Mouse (Mus musculus): ENCODE results near the gene Rarres1. TPM values are rescaled to one million over a fixed set of nuclear protein-coding genes. Genes with fewer than 3 reads are reported as not detected.

The Rarres1 gene
- total RNA-seq, 1 experiment = 0.36 TPM

GRCm38 (mm10) chr3:67555211-67555610, 39.9 kb upstream of the Rarres1 start:
- Histone ChIP-seq H3K9me3 (ENCODE audit: control insufficient read depth, insufficient read depth, low read depth, low read length) (no peaks in the 10 kb centered on the region), H3K36me3 (ENCODE audit: control insufficient read depth, insufficient read depth, low read length, poor library complexity, severe bottlenecking) (no peaks in the 10 kb centered on the region), H3K4me1 (ENCODE audit: control insufficient read depth in 2 of 2, insufficient read depth in 2 of 2, low read length in 2 of 2, poor library complexity in 1 of 2) (peaks cover 0 to 2% of the 10 kb centered on the region in 2 experiments; a peak in 1 of 4 replicates), H3K4me3 (ENCODE audit: insufficient read depth in 1 of 2, low read depth in 1 of 2, low read length in 2 of 2, poor library complexity in 1 of 2, severe bottlenecking in 1 of 2) (no peak overlapping the region), H3K9ac (ENCODE audit: insufficient read depth, low read depth, low read length, poor library complexity, severe bottlenecking) (no peak overlapping the region), H3K27ac (ENCODE audit: insufficient read depth, low read depth, low read length, poor library complexity, severe bottlenecking) (no peak overlapping the region)
- no peak for DNase-seq (ENCODE audit: low read depth, low spot score)
- in situ Hi-C loops (cut with MboI; ENCODE audit: low sequenced_read_pairs in 2 of 2, unreplicated experiment in 2 of 2) = no loop called here
- no peak for TF ChIP-seq ZNF384 (IDR thresholded peaks at IDR 0.05; ENCODE audit: low read depth, low read length)
- TF ChIP-seq MAFK (IDR thresholded peaks at IDR 0.05; ENCODE audit: insufficient read depth, low read depth, low read length) = no peak
- no peak for TF ChIP-seq ZC3H11A (IDR thresholded peaks at IDR 0.05; ENCODE audit: borderline replicate concordance, low read depth, low read length)
- TF ChIP-seq HCFC1 (IDR thresholded peaks at IDR 0.05; ENCODE audit: borderline replicate concordance, insufficient read depth, low read length) = no peak
- no peak for TF ChIP-seq CHD2 (IDR thresholded peaks at IDR 0.05; ENCODE audit: low read depth, low read length)

- Histone ChIP-seq H3K4me1 (ENCODE audit: control insufficient read depth in 2 of 2, insufficient read depth in 2 of 2, low read length in 2 of 2, poor library complexity in 1 of 2) (peaks cover 0 to 2% of the 10 kb centered on the region in 2 experiments; a peak in 1 of 4 replicates), H3K9me3 (ENCODE audit: control insufficient read depth, insufficient read depth, low read depth, low read length) (no peaks in the 10 kb centered on the region), H3K27ac (ENCODE audit: insufficient read depth, low read depth, low read length, poor library complexity, severe bottlenecking) (no peak overlapping the region), H3K9ac (ENCODE audit: insufficient read depth, low read depth, low read length, poor library complexity, severe bottlenecking) (no peak overlapping the region), H3K4me3 (ENCODE audit: insufficient read depth in 1 of 2, low read depth in 1 of 2, low read length in 2 of 2, poor library complexity in 1 of 2, severe bottlenecking in 1 of 2) (no peak overlapping the region), H3K36me3 (ENCODE audit: control insufficient read depth, insufficient read depth, low read length, poor library complexity, severe bottlenecking) (no peaks in the 10 kb centered on the region)
- in situ Hi-C loops (cut with MboI; ENCODE audit: low sequenced_read_pairs in 2 of 2, unreplicated experiment in 2 of 2) = no loop called here
- DNase-seq (ENCODE audit: low read depth, low spot score) = no peak
- no peak for TF ChIP-seq CHD2 (IDR thresholded peaks at IDR 0.05; ENCODE audit: low read depth, low read length)
- TF ChIP-seq ZNF384 (IDR thresholded peaks at IDR 0.05; ENCODE audit: low read depth, low read length) = no peak
- no peak for TF ChIP-seq HCFC1 (IDR thresholded peaks at IDR 0.05; ENCODE audit: borderline replicate concordance, insufficient read depth, low read length)
- TF ChIP-seq ZC3H11A (IDR thresholded peaks at IDR 0.05; ENCODE audit: borderline replicate concordance, low read depth, low read length) = no peak
- TF ChIP-seq MAFK (IDR thresholded peaks at IDR 0.05; ENCODE audit: insufficient read depth, low read depth, low read length) = no peak
Measured at GRCm38 (mm10) chr3:67553927-67554448, 38.7 kb upstream of the Rarres1 start.

DNA sequence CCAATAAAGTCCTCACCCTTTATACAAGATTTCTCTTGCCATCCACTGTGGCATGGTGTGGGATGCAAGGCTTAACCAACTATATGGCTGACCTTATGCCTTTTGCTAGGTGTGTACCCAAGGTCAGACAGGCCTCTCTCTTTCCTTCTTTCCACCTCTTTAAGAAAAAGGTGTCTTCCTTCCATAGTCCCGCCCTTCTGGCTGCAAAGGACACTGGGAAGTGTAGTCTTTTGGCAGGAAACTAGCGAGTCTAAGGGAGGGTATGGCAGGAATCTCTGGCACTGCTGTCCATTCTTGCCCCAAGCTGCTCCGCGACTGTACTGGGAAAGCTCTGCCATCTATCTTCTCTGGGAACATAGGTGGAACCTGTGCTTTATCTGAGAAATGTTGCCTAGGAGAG, 38.0 kb upstream of the Rarres1 start:
- in situ Hi-C loops (cut with MboI; ENCODE audit: low sequenced_read_pairs in 2 of 2, unreplicated experiment in 2 of 2) = no loop called here
- Histone ChIP-seq H3K36me3 (ENCODE audit: control insufficient read depth, insufficient read depth, low read length, poor library complexity, severe bottlenecking) (no peaks in the 10 kb centered on the region), H3K9me3 (ENCODE audit: control insufficient read depth, insufficient read depth, low read depth, low read length) (no peaks in the 10 kb centered on the region), H3K9ac (ENCODE audit: insufficient read depth, low read depth, low read length, poor library complexity, severe bottlenecking) (no peak overlapping the region; the same call in 1 of the 2 replicates), H3K4me1 (ENCODE audit: control insufficient read depth in 2 of 2, insufficient read depth in 2 of 2, low read length in 2 of 2, poor library complexity in 1 of 2) (peaks cover 0 to 2% of the 10 kb centered on the region in 2 experiments; a peak in 1 of 4 replicates), H3K27ac (ENCODE audit: insufficient read depth, low read depth, low read length, poor library complexity, severe bottlenecking) (no peak overlapping the region), H3K4me3 (ENCODE audit: insufficient read depth in 1 of 2, low read depth in 1 of 2, low read length in 2 of 2, poor library complexity in 1 of 2, severe bottlenecking in 1 of 2) (peak overlapping the region in 1 of 2 experiments; percentile 40; a peak in 1 of 4 replicates)
- no peak for DNase-seq (ENCODE audit: low read depth, low spot score)
- peak; percentile 89 for TF ChIP-seq HCFC1 (IDR thresholded peaks at IDR 0.05; ENCODE audit: borderline replicate concordance, insufficient read depth, low read length)
- no peak for TF ChIP-seq ZNF384 (IDR thresholded peaks at IDR 0.05; ENCODE audit: low read depth, low read length)

- Histone ChIP-seq H3K9ac (ENCODE audit: insufficient read depth, low read depth, low read length, poor library complexity, severe bottlenecking) (no peak overlapping the region), H3K36me3 (ENCODE audit: control insufficient read depth, insufficient read depth, low read length, poor library complexity, severe bottlenecking) (no peaks in the 10 kb centered on the region), H3K4me3 (ENCODE audit: insufficient read depth in 1 of 2, low read depth in 1 of 2, low read length in 2 of 2, poor library complexity in 1 of 2, severe bottlenecking in 1 of 2) (no peak overlapping the region), H3K4me1 (ENCODE audit: control insufficient read depth in 2 of 2, insufficient read depth in 2 of 2, low read length in 2 of 2, poor library complexity in 1 of 2) (no peaks in the 10 kb centered on the region), H3K27ac (ENCODE audit: insufficient read depth, low read depth, low read length, poor library complexity, severe bottlenecking) (no peak overlapping the region), H3K9me3 (ENCODE audit: control insufficient read depth, insufficient read depth, low read depth, low read length) (no peaks in the 10 kb centered on the region)
- in situ Hi-C loops (cut with MboI; ENCODE audit: low sequenced_read_pairs in 2 of 2, unreplicated experiment in 2 of 2) = no loop called here
- TF ChIP-seq MAFK (IDR thresholded peaks at IDR 0.05; ENCODE audit: insufficient read depth, low read depth, low read length) = no peak
- TF ChIP-seq HCFC1 (IDR thresholded peaks at IDR 0.05; ENCODE audit: borderline replicate concordance, insufficient read depth, low read length) = no peak
- no peak for TF ChIP-seq ZNF384 (IDR thresholded peaks at IDR 0.05; ENCODE audit: low read depth, low read length)
- TF ChIP-seq CHD2 (IDR thresholded peaks at IDR 0.05; ENCODE audit: low read depth, low read length) = no peak
- no peak for TF ChIP-seq ZC3H11A (IDR thresholded peaks at IDR 0.05; ENCODE audit: borderline replicate concordance, low read depth, low read length)
- DNase-seq (ENCODE audit: low read depth, low spot score) = no peak
Measured at GRCm38 (mm10) chr3:67551193-67551592, 35.9 kb upstream of the Rarres1 start.

DNA sequence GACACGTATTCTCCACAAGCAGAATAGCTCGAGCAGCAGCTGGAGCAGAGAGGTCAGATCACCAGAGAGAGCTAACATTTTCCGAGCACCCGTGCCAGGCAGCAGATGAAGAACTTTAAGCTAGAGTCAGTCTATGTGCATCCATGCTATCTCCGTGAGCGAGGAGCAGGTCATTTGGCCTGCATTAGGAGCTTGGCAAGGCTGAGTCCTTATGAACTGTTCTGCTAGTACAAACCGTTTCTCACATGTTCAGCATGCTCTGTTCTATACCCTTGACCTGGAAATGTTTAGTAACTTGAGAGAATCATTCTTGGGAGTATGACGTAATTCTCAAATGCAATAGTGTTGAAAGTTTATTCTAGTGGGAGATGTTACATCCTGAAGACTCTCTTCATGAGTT, 28.3 kb upstream of the Rarres1 start:
- no peaks in the 10 kb centered on the region for H3K36me3 ChIP-seq (ENCODE audit: control insufficient read depth, insufficient read depth, low read length, poor library complexity, severe bottlenecking)
- no peak for TF ChIP-seq ZC3H11A (IDR thresholded peaks at IDR 0.05; ENCODE audit: borderline replicate concordance, low read depth, low read length)
- no peak for TF ChIP-seq MAFK (IDR thresholded peaks at IDR 0.05; ENCODE audit: insufficient read depth, low read depth, low read length)
- TF ChIP-seq ZNF384 (IDR thresholded peaks at IDR 0.05; ENCODE audit: low read depth, low read length) = no peak
- no peak for TF ChIP-seq HCFC1 (IDR thresholded peaks at IDR 0.05; ENCODE audit: borderline replicate concordance, insufficient read depth, low read length)
- TF ChIP-seq CHD2 (IDR thresholded peaks at IDR 0.05; ENCODE audit: low read depth, low read length) = no peak
- in situ Hi-C loops (cut with MboI; ENCODE audit: low sequenced_read_pairs in 2 of 2, unreplicated experiment in 2 of 2) = no loop called here

More for the DNA sequence above, 28.3 kb upstream of the Rarres1 start:
- no peak overlapping the region for H3K4me3 ChIP-seq (ENCODE audit: insufficient read depth in 1 of 2, low read depth in 1 of 2, low read length in 2 of 2, poor library complexity in 1 of 2, severe bottlenecking in 1 of 2)
- no peak for DNase-seq (ENCODE audit: low read depth, low spot score)
- no peaks in the 10 kb centered on the region for H3K9me3 ChIP-seq (ENCODE audit: control insufficient read depth, insufficient read depth, low read depth, low read length)
- H3K9ac ChIP-seq (ENCODE audit: insufficient read depth, low read depth, low read length, poor library complexity, severe bottlenecking) = no peak overlapping the region
- H3K27ac ChIP-seq (ENCODE audit: insufficient read depth, low read depth, low read length, poor library complexity, severe bottlenecking) = no peak overlapping the region
- no peaks in the 10 kb centered on the region for H3K4me1 ChIP-seq (ENCODE audit: control insufficient read depth in 2 of 2, insufficient read depth in 2 of 2, low read length in 2 of 2, poor library complexity in 1 of 2)
